Mouse (Mus musculus) neural tube, embryonic 11.5 days (tissue): ENCODE measurements at regions not wholly inside any gene's neighbourhood (a gene's known extent, or its start where the extent isn't known, plus 50 kb on each side); places are given as distances from the start of the nearest gene placed in this dataset.

ENCODE experiments used
- ATAC-seq: fragments of 200-750 bp; cut with Nextera tagmentation; 2 replicates; pipeline ENCODE4 v1.8.0; 2017; ENCODE audit warnings: moderate number of reproducible peaks, mild to moderate bottlenecking, moderate TSS enrichment, moderate library complexity; ENCODE audit not compliant: insufficient read depth, low FRiP score, low TSS enrichment
- DNase-seq: peaks from one replicate; pipeline ENCODE4 v3.0.0-alpha.2; 2015; ENCODE audit warnings: low spot score
- H3K27ac ChIP-seq: fragments of 300-500 bp; sonication (generic); 2 replicates; pipeline ENCODE4 v1.5.1; 2014; ENCODE audit warnings: low read depth, mild to moderate bottlenecking, low read length
- H3K27me3 ChIP-seq: fragments of 300-500 bp; sonication (generic); 2 replicates; pipeline ENCODE4 v1.6.1; 2014; ENCODE audit warnings: mild to moderate bottlenecking, low read length, mixed read lengths; ENCODE audit not compliant: control insufficient read depth, insufficient read depth
- H3K36me3 ChIP-seq: fragments of 300-500 bp; sonication (generic); 2 replicates; pipeline ENCODE4 v1.6.1; 2014; ENCODE audit warnings: mild to moderate bottlenecking, low read length, moderate library complexity, mixed read lengths; ENCODE audit not compliant: control insufficient read depth, insufficient read depth
- H3K4me1 ChIP-seq: fragments of 300-500 bp; sonication (generic); 2 replicates; pipeline ENCODE4 v1.6.1; 2014; ENCODE audit warnings: low read length, mixed read lengths; ENCODE audit not compliant: control insufficient read depth, insufficient read depth
- H3K4me2 ChIP-seq: fragments of 300-500 bp; sonication (generic); 2 replicates; pipeline ENCODE4 v1.6.1; 2014; ENCODE audit warnings: low read depth, mild to moderate bottlenecking, moderate library complexity
- H3K4me3 ChIP-seq: fragments of 300-500 bp; sonication (generic); 2 replicates; pipeline ENCODE4 v1.5.1; 2014; ENCODE audit warnings: low read depth, low read length
- H3K9ac ChIP-seq: fragments of 300-500 bp; sonication (generic); 2 replicates; pipeline ENCODE4 v1.6.1; 2014; ENCODE audit warnings: mild to moderate bottlenecking, low read length
- H3K9me3 ChIP-seq: fragments of 300-500 bp; sonication (generic); 2 replicates; pipeline ENCODE4 v1.6.1; 2016; ENCODE audit warnings: low read length; ENCODE audit not compliant: control insufficient read depth
- WGBS: fragments of 180-500 bp; shearing (Covaris S2); extraction: QIAGEN DNeasy Blood & Tissue Kit; methylation state at CpG from one replicate; pipeline ENCODE4 v1.1.7; 2014; 5-methylcytosine and 5-hydroxymethylcytosine counted together

DNA sequence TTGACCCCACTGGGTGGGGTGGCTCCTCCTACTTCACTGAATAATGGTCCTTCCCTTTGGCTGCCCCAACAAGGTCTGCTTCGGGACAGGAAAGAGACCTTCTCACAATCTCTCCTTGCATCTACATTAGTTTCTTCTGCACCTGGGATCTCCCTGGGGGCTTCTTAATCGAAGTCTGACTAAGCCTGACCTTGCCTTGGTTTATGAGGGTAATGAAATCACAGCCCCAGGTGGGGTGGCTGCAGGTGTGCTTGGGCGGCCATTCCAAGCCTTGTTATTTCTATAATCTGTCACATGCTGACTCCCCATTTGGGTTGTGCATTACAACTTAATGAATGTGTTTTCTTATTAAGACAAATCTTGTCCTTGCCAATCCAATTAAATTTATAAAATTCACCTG is 520.2 kb upstream of the Mctp2 start:
- no peak overlapping the region for H3K9ac ChIP-seq

DNA sequence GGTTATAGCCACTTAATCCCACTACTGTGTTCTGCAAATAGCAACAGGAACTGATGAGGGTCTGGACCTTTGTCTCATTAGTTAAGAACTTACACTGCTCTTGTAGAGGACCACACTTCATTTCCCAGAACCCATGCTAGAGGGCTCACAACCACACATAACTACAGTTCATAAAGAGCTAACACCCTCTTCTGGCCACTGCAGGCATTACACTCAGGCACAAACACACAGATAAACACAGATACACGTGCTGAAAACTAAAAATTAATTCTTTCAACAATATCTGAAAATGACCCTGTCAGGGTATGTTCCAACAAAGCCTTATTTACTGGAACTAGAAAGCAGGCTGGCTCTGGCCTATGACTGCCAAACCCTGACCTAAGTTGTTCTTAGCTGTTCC is 529.0 kb upstream of the Mctp2 start:
- peaks cover 5% of the 10 kb centered on the region; the same call in 1 of the 2 replicates for H3K4me1 ChIP-seq
- DNase-seq (no peak), ATAC-seq (no peak)
- H3K4me3 ChIP-seq: no peak overlapping the region
- H3K36me3 ChIP-seq: no peaks in the 10 kb centered on the region
- H3K27me3 ChIP-seq: no peaks in the 10 kb centered on the region
- H3K9me3 ChIP-seq: no peaks in the 10 kb centered on the region
- H3K4me2 ChIP-seq: no peak overlapping the region
- no peak overlapping the region for H3K9ac ChIP-seq
- 94% methylated on average over 1 of the region's 1 CpGs for WGBS
- no peak overlapping the region for H3K27ac ChIP-seq

More for the DNA sequence above, 520.2 kb upstream of the Mctp2 start:
- ATAC-seq: no peak
- H3K9me3 ChIP-seq: no peaks in the 10 kb centered on the region; the same call in 1 of the 2 replicates
- no peak overlapping the region for H3K4me2 ChIP-seq
- no peaks in the 10 kb centered on the region for H3K36me3 ChIP-seq
- no peak overlapping the region for H3K4me3 ChIP-seq
- WGBS: 78% methylated on average over 3 of the region's 3 CpGs
- H3K27me3 ChIP-seq: no peaks in the 10 kb centered on the region
- DNase-seq: no peak
- no peak overlapping the region for H3K27ac ChIP-seq
- no peaks in the 10 kb centered on the region for H3K4me1 ChIP-seq

DNA sequence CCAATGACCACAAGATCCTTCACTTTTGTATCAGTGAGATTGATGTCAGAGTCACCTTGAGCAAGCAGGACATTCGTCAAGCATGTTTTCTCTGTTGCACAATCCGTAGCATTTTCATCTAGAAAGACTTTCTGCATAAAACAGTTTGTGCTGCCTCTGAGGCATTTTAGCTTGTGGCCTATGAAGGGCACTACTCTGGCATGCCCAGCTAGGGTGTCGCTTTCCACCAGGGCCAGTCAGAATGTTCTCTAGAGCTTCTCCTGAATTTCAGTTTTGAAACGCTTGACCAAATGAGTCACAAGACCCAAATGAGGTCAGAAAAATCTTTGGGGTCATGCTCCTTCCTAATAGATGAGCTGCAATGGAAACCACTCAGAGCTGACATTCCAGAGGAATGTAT is 529.6 kb upstream of the Mctp2 start:
- no peak for DNase-seq
- WGBS: 78% methylated on average over 4 of the region's 4 CpGs
- Histone ChIP-seq H3K9me3 (no peaks in the 10 kb centered on the region), H3K27me3 (no peaks in the 10 kb centered on the region), H3K4me2 (no peak overlapping the region), H3K9ac (no peak overlapping the region), H3K27ac (no peak overlapping the region), H3K36me3 (no peaks in the 10 kb centered on the region), H3K4me1 (peaks cover 5% of the 10 kb centered on the region; the same call in 1 of the 2 replicates), H3K4me3 (no peak overlapping the region)
- ATAC-seq: no peak

GRCm38 (mm10) chr7:72836457-72836985 is 530.1 kb upstream of the Mctp2 start:
- no peaks in the 10 kb centered on the region for H3K27me3 ChIP-seq
- no peak overlapping the region for H3K4me3 ChIP-seq
- no peak overlapping the region for H3K9ac ChIP-seq
- H3K4me2 ChIP-seq: no peak overlapping the region
- WGBS: 50% methylated on average over 6 of the region's 6 CpGs
- no peak overlapping the region for H3K27ac ChIP-seq
- DNase-seq: peak; percentile 13
- ATAC-seq: no peak
- H3K9me3 ChIP-seq: no peaks in the 10 kb centered on the region
- no peaks in the 10 kb centered on the region for H3K36me3 ChIP-seq
- peaks cover 5% of the 10 kb centered on the region; the same call in 1 of the 2 replicates for H3K4me1 ChIP-seq

GRCm38 (mm10) chr7:72837992-72838655 is 531.7 kb upstream of the Mctp2 start:
- no peaks in the 10 kb centered on the region for H3K36me3 ChIP-seq
- H3K9ac ChIP-seq: no peak overlapping the region
- H3K27me3 ChIP-seq: no peaks in the 10 kb centered on the region
- no peak overlapping the region for H3K4me3 ChIP-seq
- DNase-seq (peak; percentile 11), ATAC-seq (peak; percentile 50; the same call in 1 of the 2 replicates)
- H3K4me1 ChIP-seq: peaks cover 5% of the 10 kb centered on the region; the same call in 1 of the 2 replicates
- no peaks in the 10 kb centered on the region for H3K9me3 ChIP-seq
- H3K4me2 ChIP-seq: no peak overlapping the region
- no peak overlapping the region for H3K27ac ChIP-seq
- 46% methylated on average over 6 of the region's 6 CpGs for WGBS

- Histone ChIP-seq H3K9me3 (no peaks in the 10 kb centered on the region), H3K4me3 (no peak overlapping the region), H3K4me2 (no peak overlapping the region), H3K27me3 (no peaks in the 10 kb centered on the region), H3K9ac (no peak overlapping the region), H3K27ac (no peak overlapping the region), H3K36me3 (no peaks in the 10 kb centered on the region), H3K4me1 (no peaks in the 10 kb centered on the region)
- WGBS: 96% methylated on average over 1 of the region's 1 CpGs
- DNase-seq (no peak), ATAC-seq (no peak)
Measured at GRCm38 (mm10) chr7:72851346-72851745, 524.0 kb upstream of the Rgma start.

- 44% methylated on average over 2 of the region's 2 CpGs for WGBS
- Histone ChIP-seq H3K4me3 (no peak overlapping the region), H3K4me2 (no peak overlapping the region), H3K9me3 (no peaks in the 10 kb centered on the region), H3K27me3 (no peaks in the 10 kb centered on the region), H3K27ac (no peak overlapping the region), H3K36me3 (no peaks in the 10 kb centered on the region), H3K9ac (no peak overlapping the region), H3K4me1 (no peaks in the 10 kb centered on the region)
- ATAC-seq (no peak), DNase-seq (no peak)
Measured at GRCm38 (mm10) chr7:72854501-72855002, 520.8 kb upstream of the Rgma start.

DNA sequence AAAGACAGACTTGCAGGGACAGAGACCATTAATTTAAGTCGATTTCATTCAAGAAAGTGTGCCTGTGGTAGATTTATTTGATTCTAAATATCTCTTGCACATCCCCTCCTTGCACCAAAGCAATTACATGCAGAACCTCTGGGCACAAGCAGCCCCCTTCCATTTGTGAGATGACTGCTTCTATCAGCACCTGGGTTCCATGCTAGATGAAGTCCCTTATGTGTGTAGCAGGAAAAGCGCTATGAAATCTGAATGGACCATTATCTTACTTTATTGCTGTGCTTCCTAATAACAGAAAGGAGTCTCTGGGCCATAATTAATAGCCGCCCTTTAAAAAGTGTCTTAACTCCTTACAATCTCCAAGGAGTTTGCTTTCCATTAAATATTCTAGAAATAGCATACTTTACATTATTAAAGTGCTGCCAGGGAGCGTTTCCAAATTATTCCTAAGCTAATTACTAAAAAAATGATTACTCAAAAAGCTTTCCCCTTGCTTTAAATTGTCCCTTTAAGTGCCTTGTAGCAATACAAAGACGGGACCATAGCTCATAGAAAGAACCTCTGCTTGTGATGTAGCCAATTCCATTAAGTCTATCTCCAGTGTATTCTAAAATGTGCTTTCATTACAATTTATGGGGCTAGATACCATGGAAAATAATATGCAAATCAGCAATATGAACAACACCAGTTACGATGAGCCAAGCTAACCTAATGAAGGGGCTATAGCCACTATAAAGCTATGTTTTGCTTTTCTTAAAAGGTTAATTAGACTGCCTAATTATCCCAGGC is 508.1 kb upstream of the Rgma start:
- Histone ChIP-seq H3K4me2 (no peak overlapping the region), H3K9ac (no peak overlapping the region), H3K4me3 (no peak overlapping the region), H3K4me1 (0 out of 2 replicates have a peak, but pooled peaks cover 5% of the 10 kb centered on the region), H3K27me3 (no peaks in the 10 kb centered on the region), H3K36me3 (no peaks in the 10 kb centered on the region), H3K27ac (no peak overlapping the region), H3K9me3 (no peaks in the 10 kb centered on the region)
- DNase-seq (no peak), ATAC-seq (no peak)
- 73% methylated on average over 6 of the region's 6 CpGs for WGBS
